ENCODE assay signal across 8 mouse cellular contexts in genomic region chr8:86624915-86625314, GRCm38 (mm10). TPM values are rescaled to one million over a fixed set of nuclear protein-coding genes. Genes with fewer than 3 reads are reported as not detected.
DNase-seq lines count a peak whose midpoint lies in the region; ATAC-seq and TF ChIP-seq lines count a peak whose summit lies in the region.

No protein-coding gene starts in this region.

- TF ChIP-seq EP300 in stomach, postnatal 0 days (optimal IDR thresholded peaks at IDR 0.05): no peak

- no peak for DNase-seq in layer of hippocampus, adult 2 months (ENCODE audit: low spot score in 2 of 2)
- no peak for DNase-seq in layer of hippocampus, postnatal 10 days (ENCODE audit: low spot score in 2 of 2)
- DNase-seq in hindbrain, embryonic 10.5 days (ENCODE audit: low spot score): peak; percentile 2
- DNase-seq in stomach, postnatal 0 days (ENCODE audit: low spot score): no peak
- DNase-seq in left cerebral cortex, adult 8-10 months (ENCODE audit: low spot score in 2 of 2): no peak
- no peak for DNase-seq in gastrocnemius, adult 8-10 months (ENCODE audit: low spot score in 2 of 2)

- no peak for TF ChIP-seq POLR2A in bone marrow, adult 2 months (IDR thresholded peaks at IDR 0.05; ENCODE audit: borderline replicate concordance, control insufficient read depth, low read depth, low read length)

- H3K9me3 ChIP-seq in hindbrain, embryonic 10.5 days: no peaks in the 10 kb centered on the region
- no peaks in the 10 kb centered on the region for H3K9me3 ChIP-seq in liver, embryonic 12.5 days (replicated peaks)
- H3K9me3 ChIP-seq in stomach, postnatal 0 days (ENCODE audit: control insufficient read depth, low read length): no peaks in the 10 kb centered on the region

- no peak for ATAC-seq in liver, embryonic 12.5 days
- no peak for ATAC-seq in stomach, postnatal 0 days (ENCODE audit: low FRiP score, low TSS enrichment)

- H3K4me1 ChIP-seq in bone marrow, adult 2 months (ENCODE audit: control insufficient read depth, insufficient read depth, low read length): no peaks in the 10 kb centered on the region; the same call in 1 of the 2 replicates
- H3K4me1 ChIP-seq in hindbrain, embryonic 10.5 days (replicated peaks): peaks cover 20% of the 10 kb centered on the region
- H3K4me1 ChIP-seq in liver, embryonic 12.5 days: peaks cover 21% of the 10 kb centered on the region
- no peaks in the 10 kb centered on the region for H3K4me1 ChIP-seq in stomach, postnatal 0 days (replicated peaks; ENCODE audit: control insufficient read depth, insufficient read depth)

- H3K4me2 ChIP-seq in liver, embryonic 12.5 days: peak overlapping the region; percentile 95
- peak overlapping the region; percentile 83 for H3K4me2 ChIP-seq in stomach, postnatal 0 days (replicated peaks; ENCODE audit: low read depth)

- no peak for TF ChIP-seq CTCF in layer of hippocampus, adult 2 months (conservative IDR thresholded peaks at IDR 0.05)
- TF ChIP-seq CTCF in bone marrow, adult 2 months (IDR thresholded peaks at IDR 0.05; ENCODE audit: control insufficient read depth, insufficient read depth, low read length): no peak
- TF ChIP-seq CTCF in stomach, postnatal 0 days (IDR thresholded peaks at IDR 0.05; ENCODE audit: low read depth): no peak

- H3K4me3 ChIP-seq in layer of hippocampus, adult 2 months: peak overlapping the region; percentile 98
- peak overlapping the region; percentile 71 for H3K4me3 ChIP-seq in bone marrow, adult 2 months (replicated peaks; ENCODE audit: control insufficient read depth, low read depth, low read length)
- peak overlapping the region; percentile 96 for H3K4me3 ChIP-seq in hindbrain, embryonic 10.5 days
- H3K4me3 ChIP-seq in liver, embryonic 12.5 days: peak overlapping the region; percentile 86
- H3K4me3 ChIP-seq in stomach, postnatal 0 days (ENCODE audit: low read depth, low read length): peak overlapping the region; percentile 79

- no peaks in the 10 kb centered on the region for H3K27me3 ChIP-seq in hindbrain, embryonic 10.5 days (ENCODE audit: insufficient read depth, poor library complexity, severe bottlenecking)
- no peaks in the 10 kb centered on the region for H3K27me3 ChIP-seq in liver, embryonic 12.5 days (replicated peaks)
- H3K27me3 ChIP-seq in stomach, postnatal 0 days (ENCODE audit: control insufficient read depth, insufficient read depth, low read length): no peaks in the 10 kb centered on the region

- no peak overlapping the region; the same call in 1 of the 2 replicates for H3K27ac ChIP-seq in layer of hippocampus, adult 2 months
- H3K27ac ChIP-seq in bone marrow, adult 2 months (ENCODE audit: control insufficient read depth, insufficient read depth, low read depth, low read length, poor library complexity): no peak overlapping the region
- no peak overlapping the region for H3K27ac ChIP-seq in hindbrain, embryonic 10.5 days
- H3K27ac ChIP-seq in liver, embryonic 12.5 days: peak overlapping the region; percentile 86; the same call in 1 of the 2 replicates
- no peak overlapping the region for H3K27ac ChIP-seq in stomach, postnatal 0 days (replicated peaks)

- no peaks in the 10 kb centered on the region for H3K36me3 ChIP-seq in hindbrain, embryonic 10.5 days
- H3K36me3 ChIP-seq in liver, embryonic 12.5 days: no peaks in the 10 kb centered on the region
- no peaks in the 10 kb centered on the region for H3K36me3 ChIP-seq in stomach, postnatal 0 days (ENCODE audit: control insufficient read depth, insufficient read depth, low read length)

- peak overlapping the region; percentile 85 for H3K9ac ChIP-seq in liver, embryonic 12.5 days
- H3K9ac ChIP-seq in stomach, postnatal 0 days (ENCODE audit: low read length): peak overlapping the region; percentile 0; the same call in 1 of the 2 replicates

- WGBS in bone marrow, adult 2 months: 8% methylated on average over 7 of the region's 7 CpGs
- WGBS in hindbrain, embryonic 10.5 days: 60% methylated on average over 7 of the region's 7 CpGs
- WGBS in liver, embryonic 12.5 days (ENCODE audit: insufficient replicate concordance): 28% methylated on average over 7 of the region's 7 CpGs
- WGBS in stomach, postnatal 0 days: 36% methylated on average over 7 of the region's 7 CpGs

RNA-seq across cellular contexts. Expression of gene Lonp2, which starts 1.1 kb away (rescaled TPM):
- 10 to 100 TPM; 82.4 to 84.2 TPM for total RNA-seq in layer of hippocampus, adult 2 months (2021)
- 10 to 100 TPM; 61.6 to 61.8 TPM for total RNA-seq in layer of hippocampus, postnatal 10 days (2021)
- polyA plus RNA-seq in bone marrow, adult 2 months (2011; ENCODE audit: insufficient read depth, insufficient read length, low replicate concordance, missing spikeins): 17.2 and 19.8 TPM in 2 replicates
- 57.6 and 69.3 TPM in 2 replicates for polyA plus RNA-seq in hindbrain, embryonic 10.5 days (2016; fragmentation: Nextera tagmentation; extraction: Ambion mirVana)
- 40.1 and 42.8 TPM in 2 replicates for polyA plus RNA-seq in liver, embryonic 12.5 days (2016; fragmentation: Nextera tagmentation; extraction: Ambion mirVana)
- polyA plus RNA-seq in stomach, postnatal 0 days (2015; fragmentation: Nextera tagmentation; extraction: Ambion mirVana): 36.2 and 38.4 TPM in 2 replicates
- total RNA-seq in left cerebral cortex, adult 8-10 months (2022): 10 to 100 TPM; 68.3 to 80.2 (median 71.0) TPM
- 10 to 100 TPM; 60.5 to 70.7 (median 68.5) TPM for total RNA-seq in gastrocnemius, adult 8-10 months (2022)

RNA-seq across cellular contexts. Expression of gene Abcc12, which starts 44.4 kb away (rescaled TPM):
- total RNA-seq in layer of hippocampus, adult 2 months (2021): under 1 TPM; 0.36 to 0.47 TPM
- total RNA-seq in layer of hippocampus, postnatal 10 days (2021): under 1 TPM; 0.67 to 0.80 TPM
- polyA plus RNA-seq in bone marrow, adult 2 months (2011; ENCODE audit: insufficient read depth, insufficient read length, low replicate concordance, missing spikeins): not detected in 2 replicates
- polyA plus RNA-seq in hindbrain, embryonic 10.5 days (2016; fragmentation: Nextera tagmentation; extraction: Ambion mirVana): 0.05 and 0.10 TPM in 2 replicates
- not detected in 2 replicates for polyA plus RNA-seq in liver, embryonic 12.5 days (2016; fragmentation: Nextera tagmentation; extraction: Ambion mirVana)
- polyA plus RNA-seq in stomach, postnatal 0 days (2015; fragmentation: Nextera tagmentation; extraction: Ambion mirVana): 0.15 and 0.24 TPM in 2 replicates
- total RNA-seq in left cerebral cortex, adult 8-10 months (2022): under 1 TPM; 0.46 to 0.78 (median 0.50) TPM
- total RNA-seq in gastrocnemius, adult 8-10 months (2022): under 1 TPM in 1 of 4 experiments, not detected in 3; 0.05 TPM
